Mouse (Mus musculus) bone marrow, adult 2 months (tissue): Measurements from ENCODE around the gene Fzd7.

ENCODE experiments used
- CTCF ChIP-seq: fragments of 200-500 bp; IDR thresholded peaks from 2 replicates; pipeline ENCODE4 v1.5.1; 2011; ENCODE audit warnings: low read length, control low read depth; ENCODE audit not compliant: control insufficient read depth, insufficient read depth
- POLR2A ChIP-seq: fragments of 200-500 bp; IDR thresholded peaks from 2 replicates; pipeline ENCODE4 v1.6.1; 2011; ENCODE audit warnings: low read depth, mild to moderate bottlenecking, control low read depth, low read length, borderline replicate concordance; ENCODE audit not compliant: control insufficient read depth

GRCm38 (mm10) chr1:59465640-59466008 lies 16.6 kb upstream of the Fzd7 start:
- TF ChIP-seq CTCF (no peak), POLR2A (no peak)
